Mouse (Mus musculus) bone marrow macrophage, adult 2 months (primary cell): ENCODE measurements around the gene Supt5. TPM values are rescaled to one million over a fixed set of nuclear protein-coding genes. Genes with fewer than 3 reads are reported as not detected.
A peak's percentile ranks its signal among the peaks of the same experiment; 100 is the strongest.

ENCODE experiments used
- H3K27ac ChIP-seq: 2 replicates; pipeline ENCODE4 v1.5.1; 2012; ENCODE audit warnings: low read depth, low read length; ENCODE audit not compliant: insufficient read depth
- H3K4me1 ChIP-seq: 2 replicates; pipeline ENCODE4 v1.6.1; 2012; ENCODE audit warnings: low read length; ENCODE audit not compliant: control insufficient read depth, insufficient read depth
- H3K4me3 ChIP-seq: 2 replicates; pipeline ENCODE4 v1.5.1; 2012; ENCODE audit warnings: mild to moderate bottlenecking, low read length, moderate library complexity; ENCODE audit not compliant: insufficient read depth
- CTCF ChIP-seq: IDR thresholded peaks from 2 replicates; pipeline ENCODE4 v1.5.1; 2012; ENCODE audit warnings: low read depth, mild to moderate bottlenecking, low read length, moderate library complexity
- POLR2A ChIP-seq: IDR thresholded peaks from 2 replicates; pipeline ENCODE4 v1.6.1; 2012; ENCODE audit warnings: mild to moderate bottlenecking, low read depth, low read length, borderline replicate concordance
- polyA plus RNA-seq: library from polyadenylated mRNA; stranded (reverse); fragments of >200 nt; gene quantifications from 2 replicates; pipeline ENCODE4 v1.2.4, GENCODE M21; 2012; ENCODE audit not compliant: missing spikeins, insufficient read depth, insufficient read length

The Supt5 gene
- polyA plus RNA-seq, 1 experiment = 77.4 TPM

GRCm38 (mm10) chr7:28335471-28335870, 3.1 kb downstream of the Supt5 start:
- no peak for TF ChIP-seq CTCF
- TF ChIP-seq POLR2A = no peak
- no peak overlapping the region for H3K27ac ChIP-seq
- H3K4me1 ChIP-seq = peaks cover 11% of the 10 kb centered on the region
- no peak overlapping the region for H3K4me3 ChIP-seq

GRCm38 (mm10) chr7:28334534-28334933, 4.0 kb downstream of the Supt5 start:
- Histone ChIP-seq H3K27ac (no peak overlapping the region), H3K4me3 (no peak overlapping the region), H3K4me1 (peaks cover 11% of the 10 kb centered on the region)
- TF ChIP-seq POLR2A (no peak), CTCF (no peak)

GRCm38 (mm10) chr7:28328260-28328659, 10.3 kb downstream of the Supt5 start:
- Histone ChIP-seq H3K27ac (no peak overlapping the region), H3K4me3 (no peak overlapping the region), H3K4me1 (no peaks in the 10 kb centered on the region)
- TF ChIP-seq CTCF (no peak), POLR2A (no peak)

DNA sequence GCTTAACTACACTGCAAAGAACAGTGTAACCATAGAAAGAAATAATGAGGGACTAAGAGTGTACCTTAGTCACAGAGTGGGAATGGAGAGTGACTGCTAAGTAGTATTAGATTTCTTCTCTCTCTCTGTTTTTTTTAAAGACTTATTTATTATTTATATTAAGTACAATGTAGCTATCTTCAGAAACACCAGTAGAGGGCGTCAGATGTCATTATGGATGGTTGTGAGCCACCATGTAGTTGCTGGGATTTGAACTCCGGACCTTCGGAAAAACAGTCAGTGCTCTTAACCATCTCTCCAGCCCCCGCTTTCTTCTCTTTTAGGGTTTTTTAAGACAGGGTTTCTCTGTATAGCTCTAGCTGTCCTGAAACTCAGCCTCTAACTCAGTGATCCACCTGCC, 12.1 kb downstream of the Supt5 start:
- peaks cover 12% of the 10 kb centered on the region for H3K4me1 ChIP-seq
- H3K4me3 ChIP-seq = no peak overlapping the region
- H3K27ac ChIP-seq = no peak overlapping the region
- no peak for TF ChIP-seq POLR2A
- TF ChIP-seq CTCF = no peak

- H3K4me3 ChIP-seq = no peak overlapping the region
- no peak overlapping the region for H3K27ac ChIP-seq
- peaks cover 12% of the 10 kb centered on the region for H3K4me1 ChIP-seq
- TF ChIP-seq CTCF = no peak
- TF ChIP-seq POLR2A = no peak
These were observed 13.3 kb downstream of the Supt5 start for GRCm38 (mm10) chr7:28325293-28325692.

- Histone ChIP-seq H3K27ac (0 out of 2 replicates have a peak overlapping the region, but pooled peaks have one; percentile 2), H3K4me3 (no peak overlapping the region), H3K4me1 (peaks cover 12% of the 10 kb centered on the region)
- no peak for TF ChIP-seq POLR2A
- TF ChIP-seq CTCF = no peak
These were observed 16.4 kb downstream of the Supt5 start for GRCm38 (mm10) chr7:28321974-28322720.

DNA sequence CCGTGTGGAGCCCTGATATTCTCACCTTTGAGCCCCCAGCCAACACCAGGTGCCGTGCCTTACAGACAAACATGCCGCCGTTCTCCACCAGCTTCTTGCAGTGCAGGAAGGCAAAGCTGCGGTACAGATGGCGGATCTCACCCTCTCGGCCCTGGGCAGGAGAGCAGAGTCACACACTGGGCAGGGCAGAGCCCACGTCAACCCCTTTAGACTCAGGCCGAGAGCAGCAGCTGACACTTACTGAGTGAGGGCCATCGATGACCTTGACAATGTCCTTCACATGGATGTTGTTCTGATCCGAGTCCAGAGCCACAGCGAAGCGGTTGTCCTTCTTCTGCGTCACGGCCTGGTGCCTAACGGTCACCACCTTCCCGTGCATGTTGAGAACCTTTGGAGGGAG, 19.8 kb downstream of the Supt5 start:
- Histone ChIP-seq H3K27ac (no peak overlapping the region), H3K4me1 (peaks cover 12% of the 10 kb centered on the region), H3K4me3 (no peak overlapping the region)
- TF ChIP-seq POLR2A (no peak), CTCF (no peak)

DNA sequence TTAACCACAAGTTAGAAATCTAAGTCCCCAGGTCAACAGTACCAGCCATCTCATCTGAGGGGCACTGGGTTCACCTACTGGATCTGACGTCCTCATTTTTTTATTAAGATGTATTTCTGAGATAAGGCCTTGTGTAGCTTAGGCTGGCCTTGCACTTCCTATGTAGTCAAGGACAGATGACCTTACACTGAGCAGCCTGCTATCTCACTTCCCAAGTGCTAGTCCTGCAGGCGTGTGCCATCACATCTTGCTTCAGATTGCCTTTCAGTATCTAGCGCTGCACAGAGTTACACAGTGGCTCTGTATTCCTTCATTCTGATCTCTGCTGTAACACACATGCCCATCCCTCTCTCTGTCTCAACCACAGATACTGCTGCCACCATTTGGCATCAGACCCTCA, 20.5 kb downstream of the Supt5 start:
- no peak overlapping the region for H3K4me3 ChIP-seq
- no peak overlapping the region for H3K27ac ChIP-seq
- H3K4me1 ChIP-seq = peaks cover 10% of the 10 kb centered on the region
- no peak for TF ChIP-seq POLR2A

DNA sequence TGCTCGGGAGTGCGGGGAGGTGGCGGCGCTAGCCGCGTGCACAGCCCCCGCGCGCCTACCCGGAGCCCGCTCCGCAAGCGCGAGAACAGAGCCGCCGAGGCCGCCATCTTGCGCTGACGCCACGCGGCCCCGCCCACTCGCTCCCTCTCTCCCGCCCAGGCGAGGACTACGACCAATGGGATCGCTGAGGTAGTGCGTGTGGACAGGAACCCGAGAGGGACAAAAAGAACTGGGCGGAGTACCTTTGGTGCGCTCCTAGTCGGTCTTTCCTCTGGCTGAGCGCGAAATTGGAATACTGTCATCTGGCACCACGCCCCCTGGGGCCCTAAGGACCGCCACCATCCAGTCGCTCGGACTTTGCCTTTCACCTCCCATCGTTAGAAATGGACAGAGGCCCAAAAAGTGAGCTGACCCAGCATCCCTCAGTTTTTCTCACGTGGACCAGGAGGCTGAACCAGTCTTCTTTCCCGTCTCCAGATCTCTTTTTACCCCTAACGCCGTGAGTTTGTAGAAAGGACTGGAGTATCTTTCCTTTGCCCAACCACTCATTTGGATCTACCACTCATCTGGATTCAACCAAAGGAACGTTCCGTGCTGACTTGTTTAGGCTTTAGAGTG, 26.5 kb downstream of the Supt5 start, which contains the start of gene Timm50:
Gene Timm50 (minus strand): TSS at position 147 of the 618 bp plus-strand sequence.
- H3K27ac ChIP-seq = 0 out of 2 replicates have a peak within 1 kb of the TSS, but pooled peaks have one; percentile 9
- TF ChIP-seq CTCF = no peak
- TF ChIP-seq POLR2A = no peak
- peaks cover 3% of the 10 kb centered on the region; the same call in 1 of the 2 replicates for H3K4me1 ChIP-seq
- peak within 1 kb of the TSS; percentile 92 for H3K4me3 ChIP-seq
